Mouse (Mus musculus): ENCODE data around the gene Dnajc5.

Gene Dnajc5

DNA sequence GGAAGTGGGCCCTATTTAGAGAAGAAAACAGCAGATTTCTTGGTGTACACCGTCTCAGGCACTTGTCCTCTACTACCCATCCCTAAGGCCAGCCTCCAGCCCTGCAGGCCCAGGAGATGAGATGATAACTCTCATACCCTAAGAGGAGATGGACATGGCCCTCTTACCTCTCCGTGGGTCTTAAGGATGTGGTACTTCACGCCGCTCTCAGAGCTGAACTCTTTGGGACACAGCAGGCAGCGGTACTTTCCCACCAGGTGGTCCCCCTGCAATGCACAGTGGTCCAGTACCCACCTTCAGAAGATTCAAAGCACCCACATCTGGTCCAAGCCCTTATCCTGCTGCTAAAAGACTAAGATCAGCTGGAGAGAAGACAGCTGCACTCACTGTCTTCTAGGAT lies 65.2 kb downstream of the Dnajc5 start:
- intact Hi-C loops (cut with DNase I) = no loop called here

DNA sequence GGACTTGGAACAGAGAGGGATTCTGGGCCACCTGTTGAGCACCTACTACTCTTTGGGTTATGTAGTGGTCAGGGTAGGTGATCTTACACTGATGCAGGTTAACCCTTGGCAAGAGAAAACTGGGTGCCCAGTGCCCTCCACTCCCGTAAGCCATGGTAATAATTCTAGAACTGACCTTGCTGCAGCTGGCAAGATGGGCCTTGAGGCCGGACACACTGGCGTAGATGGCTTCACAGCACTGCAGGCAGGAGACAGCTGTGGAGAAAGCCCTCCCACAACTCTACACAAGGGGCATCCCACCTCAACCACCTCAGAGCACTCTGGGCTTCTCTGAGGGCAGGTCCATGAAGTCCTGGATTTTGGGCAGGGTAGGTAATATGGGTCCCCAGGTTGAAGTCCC lies 65.8 kb downstream of the Dnajc5 start:
- intact Hi-C loops (cut with DNase I) = no loop called here

DNA sequence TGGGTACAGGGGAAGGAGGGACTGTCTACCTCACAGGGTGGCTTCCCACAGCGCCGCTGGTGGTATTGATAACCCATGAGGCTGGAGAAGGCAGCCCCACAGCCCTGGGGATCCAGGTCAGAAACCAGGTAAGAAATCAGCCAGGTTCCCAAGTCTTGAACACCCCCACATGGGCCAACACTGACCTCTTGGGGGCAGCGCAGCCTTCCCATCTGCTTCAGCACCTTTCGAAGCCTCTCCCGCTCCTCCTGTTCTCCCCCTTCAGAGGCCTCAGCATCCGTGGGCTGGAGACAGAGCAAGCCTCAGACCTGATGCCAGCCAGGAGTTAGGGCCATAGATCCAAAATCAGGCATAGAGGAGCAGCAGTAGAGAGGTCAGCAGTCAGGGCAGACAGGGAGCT lies 67.5 kb downstream of the Dnajc5 start:
- intact Hi-C loops (cut with DNase I) = no loop called here

DNA sequence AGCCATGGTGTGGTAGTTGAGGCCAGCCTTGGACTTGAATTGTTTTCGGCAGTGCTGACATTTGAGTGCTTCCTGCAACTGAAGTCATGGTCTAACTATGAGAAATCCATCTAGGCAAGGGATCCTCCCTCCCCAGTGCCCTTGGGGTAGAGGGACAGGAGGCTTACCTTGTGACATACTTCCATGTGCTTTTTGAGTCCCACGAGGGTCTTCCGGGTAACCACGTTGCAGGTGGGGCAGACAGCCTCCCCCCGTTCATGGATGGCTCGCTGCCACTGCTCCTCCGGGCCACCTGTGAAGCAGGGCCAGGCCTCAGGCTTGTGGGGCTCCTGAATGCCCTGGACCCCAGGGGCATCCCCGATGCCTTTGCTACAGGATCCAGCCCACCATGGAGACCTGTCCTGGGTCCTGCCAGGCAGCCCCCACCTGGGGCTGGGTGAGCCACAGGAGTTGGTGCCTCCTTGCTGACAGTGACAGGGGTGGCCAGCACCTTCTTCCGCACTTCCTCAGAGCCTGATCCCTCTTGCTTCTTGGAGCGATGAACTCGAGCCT lies 68.0 kb downstream of the Dnajc5 start:
- intact Hi-C loops (cut with DNase I) = no loop called here

DNA sequence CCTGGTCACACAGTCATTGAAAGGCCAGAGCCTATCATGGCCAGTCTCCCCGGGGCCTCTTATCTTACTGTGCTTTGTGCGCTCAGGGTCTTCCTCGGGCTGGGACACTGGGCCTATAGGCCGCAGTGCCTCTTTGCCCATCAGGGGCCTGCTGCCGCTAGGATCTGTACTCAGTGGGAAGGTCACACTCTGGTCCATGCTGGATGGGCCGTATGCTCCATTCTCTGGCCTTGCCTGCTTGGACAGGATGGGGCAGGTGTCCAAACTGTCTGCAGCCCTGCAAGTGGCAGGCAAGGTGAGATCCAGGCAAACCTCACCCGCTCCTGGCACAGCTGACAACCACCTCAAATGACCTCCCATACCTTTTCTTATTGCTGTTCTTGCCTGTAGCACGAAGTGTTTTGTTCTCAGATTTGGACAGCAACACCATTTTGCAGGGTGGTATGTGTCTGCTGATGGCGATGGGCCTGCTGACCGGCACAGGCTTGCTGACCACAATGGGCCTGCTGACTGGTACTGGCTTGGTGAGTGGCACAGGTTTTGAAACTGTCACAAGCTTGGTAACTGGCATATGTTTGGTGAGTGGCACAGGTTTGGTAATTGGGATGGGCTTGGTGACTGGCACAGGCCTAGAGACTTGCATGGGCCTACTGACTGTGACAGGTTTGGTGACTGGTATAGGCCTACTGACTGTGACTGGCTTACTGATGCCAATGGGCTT lies 68.9 kb downstream of the Dnajc5 start:
- intact Hi-C loops (cut with DNase I) = no loop called here

DNA sequence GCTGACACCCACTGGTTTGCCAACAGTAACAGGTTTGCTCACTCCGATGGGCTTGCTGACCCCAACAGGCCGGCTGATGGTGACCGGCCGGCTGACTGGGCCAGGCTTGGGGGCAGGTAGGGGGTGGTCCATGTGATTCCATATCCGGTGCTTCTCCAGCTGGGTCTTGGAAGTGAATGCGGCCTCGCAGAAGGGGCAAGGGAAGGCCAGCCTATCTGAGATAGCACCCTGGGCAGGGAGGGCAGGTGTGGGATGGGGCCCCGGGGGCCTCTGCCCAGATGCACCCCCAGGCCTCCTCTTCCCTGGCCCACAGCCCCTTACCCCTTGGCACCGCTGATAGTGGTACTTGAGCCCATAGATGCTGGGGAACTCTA lies 69.4 kb downstream of the Dnajc5 start:
- intact Hi-C loops (cut with DNase I) = no loop called here

DNA sequence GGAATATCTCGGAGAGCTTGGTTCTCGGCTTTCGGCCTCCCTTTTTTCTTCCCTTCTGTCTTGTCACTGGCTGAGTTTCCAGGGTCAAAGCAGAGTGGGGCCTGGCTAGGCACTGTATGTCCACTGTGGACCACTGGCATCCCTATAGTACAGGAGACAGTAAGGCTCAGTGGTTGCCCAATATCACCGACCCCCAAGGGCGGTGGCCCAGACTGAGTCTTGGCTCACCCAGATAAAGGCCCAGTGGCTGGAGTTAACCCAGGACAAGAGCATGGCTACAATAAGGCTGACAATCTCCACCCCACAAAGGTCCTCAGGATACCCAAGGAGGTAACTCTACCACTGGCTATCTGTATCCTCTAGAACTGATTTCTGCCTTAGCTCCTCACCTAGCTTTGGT lies 70.2 kb downstream of the Dnajc5 start:
- intact Hi-C loops (cut with DNase I) = no loop called here

DNA sequence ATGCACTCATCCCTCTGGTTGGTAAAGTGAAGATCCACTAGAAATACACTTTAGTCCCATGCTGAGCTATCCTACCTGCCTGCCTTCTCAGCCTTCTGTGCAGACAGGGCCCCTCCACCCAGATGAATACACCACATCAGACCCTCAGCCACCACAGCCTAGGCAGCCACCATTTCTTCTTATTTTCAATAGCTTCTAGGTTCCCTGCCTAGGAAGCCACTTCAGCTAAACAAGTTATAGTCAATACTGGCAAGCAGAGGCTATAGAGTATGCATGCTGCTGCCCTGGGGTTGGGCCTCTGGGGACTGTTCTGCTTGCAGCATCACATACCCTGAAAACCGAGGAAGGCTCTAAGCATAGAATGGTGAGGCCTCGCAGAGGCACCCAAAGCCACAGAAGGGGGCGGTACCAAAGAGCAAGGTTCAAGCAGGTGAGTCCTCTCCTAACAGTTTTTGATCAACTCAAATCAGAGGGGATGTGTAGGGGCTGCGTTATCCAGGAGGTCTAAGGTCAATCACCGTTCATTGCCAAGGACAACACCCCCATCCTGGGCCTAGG lies 71.3 kb downstream of the Dnajc5 start, which contains the start of gene Prpf6:
Prpf6 (plus strand) TSS at position 341 of the 558 bp plus-strand sequence.
- intact Hi-C loops (cut with DNase I) = no loop called here

DNA sequence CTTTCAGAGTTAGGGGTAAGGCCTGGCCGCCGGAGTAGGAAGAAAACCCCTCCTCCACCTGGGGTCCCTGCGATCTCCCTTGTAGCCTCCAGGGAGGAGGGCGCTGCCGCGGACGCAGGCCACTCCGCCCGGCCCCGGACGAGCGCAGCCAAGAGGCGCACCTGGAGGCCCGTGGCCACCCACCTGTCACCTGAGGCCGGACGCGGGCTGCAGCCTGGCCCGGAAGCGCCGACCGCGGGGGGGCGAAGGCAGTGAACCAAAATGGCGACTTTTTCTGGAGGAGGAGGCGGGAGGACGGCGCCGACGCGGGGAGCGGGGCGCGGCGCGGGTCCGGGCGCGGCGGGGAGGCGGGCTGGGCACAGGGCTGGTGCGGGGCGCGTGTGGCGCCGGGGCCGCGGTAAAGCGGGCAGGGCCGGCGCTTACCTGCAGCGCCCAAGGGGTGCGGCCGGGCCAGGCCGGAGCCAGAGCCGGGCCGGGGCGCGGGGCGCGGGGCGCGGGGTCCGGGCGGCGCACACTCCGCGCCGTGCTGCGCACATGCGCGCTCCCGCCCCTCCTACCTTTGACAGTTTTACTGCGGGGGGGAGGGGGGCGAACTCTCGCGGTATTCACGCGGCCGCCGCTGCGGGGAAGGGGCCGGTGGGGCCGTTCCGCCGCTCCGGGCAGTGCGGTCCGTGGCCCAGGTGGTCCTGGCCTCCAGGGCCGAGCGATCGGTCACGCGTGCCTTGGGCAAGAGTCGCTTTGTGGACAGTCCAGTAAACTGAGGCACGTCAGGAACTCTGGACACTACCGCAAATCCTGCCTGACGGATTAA lies 72.2 kb downstream of the Dnajc5 start, which contains the start of gene Zfp512b:
Zfp512b (minus strand) TSS at position 573 of the 811 bp plus-strand sequence.
- intact Hi-C loops (cut with DNase I) = no loop called here

DNA sequence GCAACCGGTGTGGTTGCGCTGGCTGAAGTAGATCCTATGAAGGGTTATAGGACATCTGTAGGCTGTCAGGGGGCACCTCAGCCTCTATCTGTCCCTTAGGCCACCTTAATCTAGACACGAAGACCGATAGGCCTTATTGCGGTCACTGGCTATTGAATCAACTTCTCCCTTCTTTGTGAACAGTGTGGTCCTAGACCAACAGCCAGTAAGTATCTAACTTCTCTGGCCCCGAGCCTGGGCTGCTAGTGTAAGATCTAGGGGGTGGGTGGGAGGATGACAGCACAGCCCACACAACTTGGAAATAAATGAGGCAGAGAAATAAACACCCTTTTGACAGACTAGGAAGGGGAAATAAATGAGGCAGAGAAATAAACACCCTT lies 72.7 kb downstream of the Dnajc5 start:
- intact Hi-C loops (cut with DNase I) = no loop called here

DNA sequence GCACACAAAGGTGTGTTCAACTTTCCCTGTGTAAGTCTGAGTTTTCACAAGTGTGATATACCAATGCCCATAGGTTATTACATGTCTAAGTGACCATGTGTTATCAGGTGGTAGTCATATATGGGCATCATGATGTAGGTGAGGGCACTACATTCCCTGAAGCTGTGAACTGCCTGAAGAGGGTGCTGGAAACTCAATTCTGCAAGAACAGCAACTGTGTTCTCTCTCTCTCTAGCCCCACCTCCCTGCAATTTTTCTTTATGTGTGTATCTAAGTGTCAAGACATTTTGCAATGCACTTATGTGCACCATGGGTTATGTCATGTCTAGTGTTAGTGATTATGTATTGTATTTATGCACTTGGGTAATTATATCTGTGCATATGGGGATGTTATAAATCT lies 73.7 kb downstream of the Dnajc5 start:
- intact Hi-C loops (cut with DNase I) = no loop called here

DNA sequence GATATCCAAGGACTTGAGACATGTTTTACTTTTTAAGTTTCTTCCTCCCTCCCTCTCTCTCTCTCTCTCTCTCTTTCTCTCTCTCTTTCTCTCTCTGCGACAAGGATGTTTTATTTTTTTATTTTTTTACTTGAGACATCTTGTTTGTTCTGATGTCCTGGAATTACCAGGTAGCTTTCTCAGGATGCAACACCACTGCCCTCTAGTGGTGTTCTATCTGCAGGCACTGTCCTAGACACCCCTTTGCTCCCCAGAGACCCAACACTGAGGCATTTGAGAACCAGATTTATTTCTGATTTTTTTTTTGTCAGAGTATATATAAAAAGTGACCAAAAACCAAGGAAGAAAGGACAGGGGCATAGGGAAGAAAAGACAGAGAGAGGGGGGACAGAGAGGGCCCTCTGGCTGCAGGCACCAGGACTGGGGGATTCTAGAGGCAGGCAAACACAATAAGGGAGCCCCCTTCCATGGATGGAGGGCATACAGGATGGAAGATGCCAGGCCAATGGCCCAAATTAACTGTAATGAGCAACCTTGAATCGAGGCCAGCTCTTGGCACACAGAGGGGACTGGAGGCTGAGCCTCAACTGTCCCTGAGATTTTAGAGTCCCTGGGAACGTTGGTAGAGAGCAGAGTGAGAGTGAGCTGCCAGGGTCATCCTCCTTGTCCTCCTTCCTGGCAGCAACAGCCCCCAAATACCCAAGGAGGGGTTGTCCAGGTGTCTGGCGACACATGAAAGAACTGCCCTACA lies 74.8 kb downstream of the Dnajc5 start:
- intact Hi-C loops (cut with DNase I) = loop anchor here (5.0 kb wide), 1 partner anchor 203 kb away; no protein-coding TSS in a partner anchor

DNA sequence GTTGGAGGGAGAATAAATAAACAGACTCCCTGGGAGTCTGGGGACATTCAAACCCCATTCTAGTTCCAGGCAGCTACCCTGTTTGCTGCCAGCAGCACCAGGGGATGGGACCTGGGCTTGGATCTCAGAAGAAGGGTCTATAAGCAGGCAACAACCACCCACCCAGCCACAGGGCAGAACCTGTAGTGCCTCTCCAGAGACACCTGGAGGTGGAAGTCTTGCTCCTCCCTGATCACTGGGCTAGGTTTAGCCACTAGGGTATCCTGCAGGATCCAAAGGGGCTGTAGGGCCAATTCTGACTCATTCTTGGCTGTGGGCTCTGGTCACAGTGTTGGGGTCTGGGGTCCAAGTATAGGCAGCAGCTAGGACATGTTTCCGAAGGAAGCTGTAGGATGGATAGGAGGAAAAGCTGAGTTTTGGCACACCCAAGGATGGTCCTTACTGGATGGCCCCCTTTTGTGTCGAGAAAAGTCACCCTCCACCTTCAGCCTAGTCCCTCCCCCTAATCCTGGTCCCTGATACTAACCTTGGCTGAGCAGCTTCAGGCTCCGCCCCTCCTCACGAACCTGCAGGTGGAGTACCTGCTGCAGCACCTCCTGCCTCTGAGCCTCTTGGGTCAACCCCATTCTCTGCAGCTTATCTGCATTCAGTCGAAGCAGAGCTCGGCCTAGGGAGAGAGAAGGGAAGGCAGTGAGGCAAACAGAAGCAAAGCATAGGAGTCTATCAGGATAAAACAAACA lies 76.1 kb downstream of the Dnajc5 start:
- intact Hi-C loops (cut with DNase I) = loop anchor here (5.0 kb wide), 1 partner anchor 204 kb away; no protein-coding TSS in a partner anchor

DNA sequence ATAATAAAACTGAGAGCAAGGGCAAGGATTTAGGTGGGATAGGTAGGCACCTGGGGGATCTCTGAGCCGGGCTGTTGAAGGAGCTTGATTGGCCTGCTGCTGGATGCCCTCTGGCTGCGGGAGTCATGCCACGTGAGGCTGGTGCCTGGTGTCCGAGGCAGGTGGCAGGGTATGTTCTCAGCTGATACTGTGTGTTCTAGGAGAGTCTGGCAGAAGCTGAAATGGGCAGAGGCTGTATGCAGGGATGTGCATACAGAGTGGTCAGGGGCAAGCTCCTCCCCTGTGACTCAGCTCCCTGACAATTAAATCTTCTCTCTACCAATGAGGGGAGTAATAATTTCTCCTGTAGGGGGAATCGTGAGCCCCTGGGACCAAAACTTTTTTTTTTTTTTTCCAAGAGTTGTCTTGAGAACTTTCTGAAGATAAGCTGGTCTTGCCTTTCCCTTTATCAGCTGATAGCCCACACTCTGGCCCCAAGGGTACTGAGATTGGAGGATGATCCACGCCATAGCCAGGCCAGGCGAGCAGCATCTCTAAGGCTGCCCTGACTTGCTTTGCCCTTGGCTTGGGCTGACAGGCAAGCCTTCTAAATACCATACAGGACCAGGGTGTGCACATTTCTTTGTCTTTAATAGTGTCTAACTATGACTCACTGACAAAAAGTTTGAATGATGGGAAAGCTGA lies 77.2 kb downstream of the Dnajc5 start:
- intact Hi-C loops (cut with DNase I) = loop anchor here (5.0 kb wide), 1 partner anchor 205 kb away; no protein-coding TSS in a partner anchor

DNA sequence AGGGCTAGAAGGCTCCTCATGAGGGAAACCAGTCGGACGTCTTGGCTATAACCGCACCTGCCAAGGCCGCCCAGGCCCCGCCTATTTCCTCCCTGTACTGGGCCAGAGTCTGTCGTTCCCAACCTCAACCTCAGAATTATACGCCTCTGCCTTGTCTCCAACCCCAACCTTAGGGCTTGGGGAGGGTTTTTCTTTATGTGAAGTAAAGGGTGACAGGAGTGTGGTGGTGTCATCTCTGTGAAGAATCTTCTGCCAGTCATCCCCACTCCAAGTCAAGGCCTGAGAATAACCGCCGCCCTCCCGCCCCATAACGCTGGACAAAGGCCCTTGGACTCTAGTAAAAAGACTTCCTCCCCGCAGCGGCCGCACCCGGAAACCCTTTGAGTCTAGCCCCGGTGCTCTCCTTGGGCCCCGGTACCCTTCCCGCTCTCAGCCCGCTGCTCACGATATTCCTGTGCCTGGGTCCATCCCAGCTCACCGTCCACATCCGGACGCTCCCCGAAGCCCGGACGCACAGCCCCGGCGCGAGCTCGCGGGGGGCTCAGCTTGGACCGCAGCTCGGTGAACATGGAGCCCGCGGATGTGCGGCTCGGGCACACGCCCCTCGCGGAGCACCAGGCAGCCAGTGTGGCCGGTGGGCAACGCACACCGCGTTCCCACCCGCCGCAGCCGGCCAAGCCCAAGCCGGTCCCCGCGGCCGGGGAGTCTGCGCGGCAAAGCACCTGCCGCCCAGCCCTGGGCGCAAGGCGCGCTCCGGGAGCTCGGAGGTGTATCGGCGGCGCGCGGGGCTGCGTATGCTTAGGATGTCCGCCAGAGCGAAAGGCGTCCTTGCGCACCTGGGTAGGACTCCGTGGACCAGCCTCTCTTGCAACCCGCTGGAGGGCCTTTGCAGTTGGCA lies 78.4 kb downstream of the Dnajc5 start, which contains the start of gene Samd10:
Samd10 (minus strand) TSS at position 759 of the 898 bp plus-strand sequence.
- intact Hi-C loops (cut with DNase I) = loop anchor here (5.0 kb wide), 1 partner anchor 206 kb away; no protein-coding TSS in a partner anchor

DNA sequence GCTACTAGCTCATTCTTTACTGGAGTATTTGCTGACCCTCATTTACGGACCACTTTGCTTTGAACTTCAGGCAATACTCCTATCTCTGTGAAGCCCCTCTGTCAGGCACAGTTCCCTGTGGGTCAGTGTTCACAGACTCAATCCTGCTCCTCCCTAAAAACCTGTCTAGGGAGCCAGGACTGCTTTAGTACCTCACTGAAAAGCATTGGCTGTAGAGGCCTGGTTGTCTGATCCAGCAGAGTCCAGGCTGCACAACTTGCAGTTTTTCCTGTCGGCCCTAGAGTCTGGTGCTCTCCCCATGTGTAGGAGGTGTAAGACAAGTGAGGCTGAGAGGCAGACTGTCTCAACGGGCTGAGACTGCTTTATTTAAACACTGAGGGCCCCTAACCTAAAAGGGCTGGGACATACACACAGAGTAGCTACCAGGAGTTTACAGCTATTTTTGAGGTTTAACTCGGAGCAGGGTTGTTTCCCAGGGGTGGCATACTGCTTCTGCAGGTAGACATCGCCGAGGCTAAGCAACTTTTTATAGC lies 80.0 kb downstream of the Dnajc5 start:
- intact Hi-C loops (cut with DNase I) = no loop called here

DNA sequence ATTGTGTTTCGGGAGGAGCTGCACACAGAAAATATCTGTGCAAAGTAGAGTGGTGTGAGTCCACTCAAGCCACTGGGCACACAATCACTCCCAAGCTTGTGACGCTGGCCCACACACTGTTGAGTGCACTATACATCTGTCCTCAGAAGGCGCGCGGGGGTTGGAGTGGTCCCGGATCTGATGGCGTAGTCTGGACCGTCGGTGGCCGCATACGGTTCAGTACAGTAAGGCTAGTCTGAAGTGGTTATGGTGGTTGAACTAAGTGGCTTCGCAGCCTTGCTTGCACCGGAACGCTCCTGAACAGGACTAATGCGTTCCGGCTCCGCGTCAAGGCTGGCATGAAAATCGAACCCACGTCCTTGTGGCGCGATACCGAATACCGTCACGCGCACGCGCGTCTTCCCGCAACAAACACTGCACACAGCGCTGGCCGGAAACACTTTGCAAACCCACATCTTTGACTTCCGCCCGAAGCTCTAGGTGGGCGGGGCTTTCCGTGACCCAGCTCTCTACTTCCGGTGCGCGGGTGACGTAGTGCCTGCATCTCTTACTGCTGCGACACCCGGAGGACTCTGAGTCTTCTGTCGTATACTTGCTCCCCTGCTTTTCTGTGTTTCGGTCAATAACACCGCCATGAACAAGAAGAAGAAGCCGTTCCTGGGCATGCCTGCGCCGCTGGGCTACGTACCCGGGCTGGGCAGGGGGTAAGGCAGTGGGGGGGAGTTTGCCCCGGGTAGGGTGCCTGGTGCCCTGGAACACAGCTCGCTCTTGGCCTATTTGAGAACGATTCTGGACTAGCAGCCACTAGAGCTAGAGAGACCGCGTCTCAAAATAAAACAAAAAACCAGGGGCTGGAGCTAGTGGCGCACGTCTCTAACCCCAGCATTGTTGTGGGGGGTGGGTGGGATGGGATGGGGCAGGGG lies 80.8 kb downstream of the Dnajc5 start:
- intact Hi-C loops (cut with DNase I) = no loop called here
